Mouse (Mus musculus): ENCODE data around the gene Hnrnpa1. TPM values are rescaled to one million over a fixed set of nuclear protein-coding genes. Genes with fewer than 3 reads are reported as not detected.
A peak's percentile ranks its signal among the peaks of the same experiment; 100 is the strongest.
"Not testable (repeated sequence)": the region's sequence is repeated elsewhere in the genome, so short reads cannot be mapped to it uniquely, and the experiment has no call there.

Hnrnpa1 gene
- polyA plus RNA-seq, 1 experiment = 50.5 TPM

- Histone ChIP-seq H3K4me1 (ENCODE audit: control insufficient read depth, insufficient read depth, insufficient read length, low read length) (no peaks in the 10 kb centered on the region), H3K4me3 (ENCODE audit: insufficient read depth, low read depth, low read length) (no peak overlapping the region), H3K27ac (replicated peaks; ENCODE audit: low read depth, low read length) (no peak overlapping the region)
These were observed 13.2 kb upstream of the Hnrnpa1 start for GRCm38 (mm10) chr15:103227022-103227421.

GRCm38 (mm10) chr15:103227572-103227971 is 12.7 kb upstream of the Hnrnpa1 start:
- H3K27ac ChIP-seq (replicated peaks; ENCODE audit: low read depth, low read length) = no peak overlapping the region
- H3K4me1 ChIP-seq (ENCODE audit: control insufficient read depth, insufficient read depth, insufficient read length, low read length) = no peaks in the 10 kb centered on the region
- H3K4me3 ChIP-seq (ENCODE audit: insufficient read depth, low read depth, low read length) = no peak overlapping the region

GRCm38 (mm10) chr15:103228904-103229303 is 11.3 kb upstream of the Hnrnpa1 start:
- no peaks in the 10 kb centered on the region for H3K4me1 ChIP-seq (ENCODE audit: control insufficient read depth, insufficient read depth, insufficient read length, low read length)
- H3K27ac ChIP-seq (replicated peaks; ENCODE audit: low read depth, low read length) = no peak overlapping the region
- H3K4me3 ChIP-seq (ENCODE audit: insufficient read depth, low read depth, low read length) = no peak overlapping the region

- Histone ChIP-seq H3K4me1 (ENCODE audit: control insufficient read depth, insufficient read depth, insufficient read length, low read length) (no peaks in the 10 kb centered on the region), H3K4me3 (ENCODE audit: insufficient read depth, low read depth, low read length) (no peak overlapping the region), H3K27ac (replicated peaks; ENCODE audit: low read depth, low read length) (no peak overlapping the region)
These were observed 7.1 kb upstream of the Hnrnpa1 start for GRCm38 (mm10) chr15:103233119-103233518.

- no peak overlapping the region for H3K27ac ChIP-seq (replicated peaks; ENCODE audit: low read depth, low read length)
- peaks cover 3% of the 10 kb centered on the region; the same call in 1 of the 2 replicates for H3K4me1 ChIP-seq (ENCODE audit: control insufficient read depth, insufficient read depth, insufficient read length, low read length)
- no peak overlapping the region for H3K4me3 ChIP-seq (ENCODE audit: insufficient read depth, low read depth, low read length)
These were observed 2.9 kb upstream of the Hnrnpa1 start for GRCm38 (mm10) chr15:103237295-103237694.

GRCm38 (mm10) chr15:103239130-103239684 is 1.0 kb upstream of the Hnrnpa1 start:
- Histone ChIP-seq H3K4me3 (ENCODE audit: insufficient read depth, low read depth, low read length) (peak overlapping the region; percentile 87), H3K4me1 (ENCODE audit: control insufficient read depth, insufficient read depth, insufficient read length, low read length) (peaks cover 3% of the 10 kb centered on the region; the same call in 1 of the 2 replicates), H3K27ac (replicated peaks; ENCODE audit: low read depth, low read length) (peak overlapping the region; percentile 66)

GRCm38 (mm10) chr15:103239685-103240159 is 510 bp upstream of the Hnrnpa1 start, which contains the start of gene Cbx5:
TSS of gene Cbx5 (minus strand) at chr15:103239816.
- Histone ChIP-seq H3K4me3 (ENCODE audit: insufficient read depth, low read depth, low read length) (peak within 1 kb of the TSS; percentile 87), H3K4me1 (ENCODE audit: control insufficient read depth, insufficient read depth, insufficient read length, low read length) (peaks cover 3% of the 10 kb centered on the region; the same call in 1 of the 2 replicates), H3K27ac (replicated peaks; ENCODE audit: low read depth, low read length) (peak within 1 kb of the TSS; percentile 94)

- Histone ChIP-seq H3K4me3 (ENCODE audit: insufficient read depth, low read depth, low read length) (peak overlapping the region; percentile 79), H3K27ac (replicated peaks; ENCODE audit: low read depth, low read length) (peak overlapping the region; percentile 94)
- H3K4me1 ChIP-seq (ENCODE audit: control insufficient read depth, insufficient read depth, insufficient read length, low read length) = not testable (repeated sequence)
These were observed 1.1 kb downstream of the Hnrnpa1 start for GRCm38 (mm10) chr15:103241071-103242018.

- Histone ChIP-seq H3K4me3 (ENCODE audit: insufficient read depth, low read depth, low read length) (no peak overlapping the region), H3K27ac (replicated peaks; ENCODE audit: low read depth, low read length) (no peak overlapping the region)
These were observed 2.7 kb downstream of the Hnrnpa1 start for GRCm38 (mm10) chr15:103242885-103243284.

GRCm38 (mm10) chr15:103245616-103246015 is 5.4 kb downstream of the Hnrnpa1 start:
- H3K4me3 ChIP-seq (ENCODE audit: insufficient read depth, low read depth, low read length) = no peak overlapping the region
- H3K27ac ChIP-seq (replicated peaks; ENCODE audit: low read depth, low read length) = no peak overlapping the region
- peaks cover 3% of the 10 kb centered on the region; the same call in 1 of the 2 replicates for H3K4me1 ChIP-seq (ENCODE audit: control insufficient read depth, insufficient read depth, insufficient read length, low read length)

More at GRCm38 (mm10) chr15:103242885-103243284, 2.7 kb downstream of the Hnrnpa1 start:
- H3K4me1 ChIP-seq (ENCODE audit: control insufficient read depth, insufficient read depth, insufficient read length, low read length) = peaks cover 3% of the 10 kb centered on the region; the same call in 1 of the 2 replicates

- H3K4me1 ChIP-seq (ENCODE audit: control insufficient read depth, insufficient read depth, insufficient read length, low read length) = no peaks in the 10 kb centered on the region
- H3K4me3 ChIP-seq (ENCODE audit: insufficient read depth, low read depth, low read length) = no peak overlapping the region
- no peak overlapping the region for H3K27ac ChIP-seq (replicated peaks; ENCODE audit: low read depth, low read length)
These were observed 7.0 kb downstream of the Hnrnpa1 start for GRCm38 (mm10) chr15:103247078-103247781.

GRCm38 (mm10) chr15:103247782-103248400 is 7.7 kb downstream of the Hnrnpa1 start:
- no peaks in the 10 kb centered on the region for H3K4me1 ChIP-seq (ENCODE audit: control insufficient read depth, insufficient read depth, insufficient read length, low read length)
- H3K27ac ChIP-seq (replicated peaks; ENCODE audit: low read depth, low read length) = no peak overlapping the region
- no peak overlapping the region for H3K4me3 ChIP-seq (ENCODE audit: insufficient read depth, low read depth, low read length)

GRCm38 (mm10) chr15:103248401-103249313 is 8.4 kb downstream of the Hnrnpa1 start:
- no peak overlapping the region for H3K4me3 ChIP-seq (ENCODE audit: insufficient read depth, low read depth, low read length)
- H3K4me1 ChIP-seq (ENCODE audit: control insufficient read depth, insufficient read depth, insufficient read length, low read length) = no peaks in the 10 kb centered on the region
- H3K27ac ChIP-seq (replicated peaks; ENCODE audit: low read depth, low read length) = no peak overlapping the region

GRCm38 (mm10) chr15:103249511-103249910 is 9.3 kb downstream of the Hnrnpa1 start:
- H3K27ac ChIP-seq (replicated peaks; ENCODE audit: low read depth, low read length); H3K4me1 ChIP-seq (ENCODE audit: control insufficient read depth, insufficient read depth, insufficient read length, low read length); H3K4me3 ChIP-seq (ENCODE audit: insufficient read depth, low read depth, low read length): not testable (repeated sequence)

All from brown adipose tissue, adult 24 weeks (tissue).